Mouse (Mus musculus) thymus, adult 2 months (tissue): ENCODE measurements around the gene Cyp2d12.
"Not testable (repeated sequence)": the region's sequence is repeated elsewhere in the genome, so short reads cannot be mapped to it uniquely, and the experiment has no call there.

ENCODE experiments used
- CTCF ChIP-seq: fragments of 200-500 bp; IDR thresholded peaks from 2 replicates; pipeline ENCODE4 v1.5.1; 2012; ENCODE audit warnings: mild to moderate bottlenecking, control low read depth, low read length, moderate library complexity, borderline replicate concordance; ENCODE audit not compliant: control insufficient read depth, poor library complexity, insufficient read depth; ENCODE audit errors: extremely low read depth
- POLR2A ChIP-seq: fragments of 200-500 bp; IDR thresholded peaks from 2 replicates; pipeline ENCODE4 v1.6.1; 2012; ENCODE audit warnings: mild to moderate bottlenecking, low read length, control low read depth, moderate library complexity; ENCODE audit not compliant: control insufficient read depth, poor library complexity, insufficient read depth; ENCODE audit errors: extremely low read depth

- TF ChIP-seq CTCF, POLR2A: not testable (repeated sequence)
Observed at GRCm38 (mm10) chr15:82544561-82544960, 10.3 kb upstream of the Cyp2d12 start.
